Mouse (Mus musculus) neural tube, embryonic 11.5 days (tissue): ENCODE results near the gene Psrc1. TPM values are rescaled to one million over a fixed set of nuclear protein-coding genes. Genes with fewer than 3 reads are reported as not detected.

ENCODE experiments used
- ATAC-seq: fragments of 200-750 bp; cut with Nextera tagmentation; 2 replicates; pipeline ENCODE4 v1.8.0; 2017; ENCODE audit warnings: moderate number of reproducible peaks, mild to moderate bottlenecking, moderate TSS enrichment, moderate library complexity; ENCODE audit not compliant: insufficient read depth, low FRiP score, low TSS enrichment
- DNase-seq: peaks from one replicate; pipeline ENCODE4 v3.0.0-alpha.2; 2015; ENCODE audit warnings: low spot score
- H3K27ac ChIP-seq: fragments of 300-500 bp; sonication (generic); 2 replicates; pipeline ENCODE4 v1.5.1; 2014; ENCODE audit warnings: low read depth, mild to moderate bottlenecking, low read length
- H3K27me3 ChIP-seq: fragments of 300-500 bp; sonication (generic); 2 replicates; pipeline ENCODE4 v1.6.1; 2014; ENCODE audit warnings: mild to moderate bottlenecking, low read length, mixed read lengths; ENCODE audit not compliant: control insufficient read depth, insufficient read depth
- H3K36me3 ChIP-seq: fragments of 300-500 bp; sonication (generic); 2 replicates; pipeline ENCODE4 v1.6.1; 2014; ENCODE audit warnings: mild to moderate bottlenecking, low read length, moderate library complexity, mixed read lengths; ENCODE audit not compliant: control insufficient read depth, insufficient read depth
- H3K4me1 ChIP-seq: fragments of 300-500 bp; sonication (generic); 2 replicates; pipeline ENCODE4 v1.6.1; 2014; ENCODE audit warnings: low read length, mixed read lengths; ENCODE audit not compliant: control insufficient read depth, insufficient read depth
- H3K4me2 ChIP-seq: fragments of 300-500 bp; sonication (generic); 2 replicates; pipeline ENCODE4 v1.6.1; 2014; ENCODE audit warnings: low read depth, mild to moderate bottlenecking, moderate library complexity
- H3K4me3 ChIP-seq: fragments of 300-500 bp; sonication (generic); 2 replicates; pipeline ENCODE4 v1.5.1; 2014; ENCODE audit warnings: low read depth, low read length
- H3K9ac ChIP-seq: fragments of 300-500 bp; sonication (generic); 2 replicates; pipeline ENCODE4 v1.6.1; 2014; ENCODE audit warnings: mild to moderate bottlenecking, low read length
- H3K9me3 ChIP-seq: fragments of 300-500 bp; sonication (generic); 2 replicates; pipeline ENCODE4 v1.6.1; 2016; ENCODE audit warnings: low read length; ENCODE audit not compliant: control insufficient read depth
- WGBS: fragments of 180-500 bp; shearing (Covaris S2); extraction: QIAGEN DNeasy Blood & Tissue Kit; methylation state at CpG from one replicate; pipeline ENCODE4 v1.1.7; 2014; 5-methylcytosine and 5-hydroxymethylcytosine counted together
- polyA plus RNA-seq: library from polyadenylated mRNA; unstranded; fragments of >200 nt; fragmentation: Nextera tagmentation; extraction: Ambion mirVana; gene quantifications from 2 replicates; pipeline ENCODE4 v1.2.1, GENCODE M21; 2014

Gene Psrc1
- polyA plus RNA-seq, 1 experiment from 2014 or later: 52.0 TPM

DNA sequence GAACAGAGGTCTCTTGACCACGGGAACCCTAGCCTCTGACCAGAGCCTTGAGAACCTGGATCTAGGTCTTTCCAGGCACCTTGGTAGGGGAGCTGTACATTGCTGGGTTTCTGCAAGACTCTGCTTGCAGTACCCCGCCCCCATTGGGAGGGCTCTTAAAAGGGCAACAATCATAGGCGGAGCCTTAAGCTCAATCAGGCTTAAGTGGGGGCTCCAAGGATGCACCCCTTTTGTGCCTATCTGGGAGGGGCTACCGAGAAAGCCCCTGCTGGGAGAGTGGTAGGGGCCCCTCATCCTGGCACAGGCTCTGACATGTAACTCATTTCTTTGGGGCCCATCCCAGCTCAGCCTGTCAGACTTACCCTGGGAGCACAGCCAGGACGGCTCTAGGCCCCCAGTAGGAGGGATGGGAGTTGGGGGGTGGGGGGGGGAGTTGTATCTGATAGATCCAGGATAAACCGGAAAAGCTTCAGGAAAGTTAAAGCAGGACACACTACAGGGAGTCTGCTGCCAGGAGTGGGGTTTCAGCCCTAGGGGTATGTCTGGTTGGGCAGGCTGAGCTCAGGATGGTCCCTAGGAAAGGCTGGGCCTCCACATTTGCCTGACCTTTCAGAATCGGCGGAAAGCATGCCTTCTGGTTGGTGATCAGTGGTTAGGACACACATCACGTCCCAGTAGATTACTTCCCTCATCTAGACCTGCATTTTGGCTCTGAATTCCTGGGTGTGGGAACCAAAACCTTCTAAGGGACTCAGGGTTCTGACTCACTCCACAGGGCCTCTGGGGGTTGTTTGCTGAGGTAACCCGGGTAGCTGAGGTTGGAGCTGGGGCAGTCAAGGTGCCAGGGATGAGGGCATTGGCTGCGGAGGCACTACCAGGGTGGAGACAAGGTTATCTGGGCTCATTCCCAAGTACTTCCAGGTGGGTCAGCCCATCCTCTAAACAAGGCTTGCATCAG is 40.5 kb downstream of the Psrc1 start:
- Histone ChIP-seq H3K4me2 (peak overlapping the region; percentile 40), H3K9me3 (no peaks in the 10 kb centered on the region), H3K36me3 (peaks cover 16% of the 10 kb centered on the region), H3K4me1 (peaks cover 34% of the 10 kb centered on the region), H3K27ac (peak overlapping the region; percentile 75; the same call in 1 of the 2 replicates), H3K4me3 (no peak overlapping the region), H3K9ac (peak overlapping the region; percentile 47), H3K27me3 (no peaks in the 10 kb centered on the region)
- ATAC-seq: peak; percentile 69
- no peak for DNase-seq
- WGBS: 20% methylated on average over 11 of the region's 11 CpGs

DNA sequence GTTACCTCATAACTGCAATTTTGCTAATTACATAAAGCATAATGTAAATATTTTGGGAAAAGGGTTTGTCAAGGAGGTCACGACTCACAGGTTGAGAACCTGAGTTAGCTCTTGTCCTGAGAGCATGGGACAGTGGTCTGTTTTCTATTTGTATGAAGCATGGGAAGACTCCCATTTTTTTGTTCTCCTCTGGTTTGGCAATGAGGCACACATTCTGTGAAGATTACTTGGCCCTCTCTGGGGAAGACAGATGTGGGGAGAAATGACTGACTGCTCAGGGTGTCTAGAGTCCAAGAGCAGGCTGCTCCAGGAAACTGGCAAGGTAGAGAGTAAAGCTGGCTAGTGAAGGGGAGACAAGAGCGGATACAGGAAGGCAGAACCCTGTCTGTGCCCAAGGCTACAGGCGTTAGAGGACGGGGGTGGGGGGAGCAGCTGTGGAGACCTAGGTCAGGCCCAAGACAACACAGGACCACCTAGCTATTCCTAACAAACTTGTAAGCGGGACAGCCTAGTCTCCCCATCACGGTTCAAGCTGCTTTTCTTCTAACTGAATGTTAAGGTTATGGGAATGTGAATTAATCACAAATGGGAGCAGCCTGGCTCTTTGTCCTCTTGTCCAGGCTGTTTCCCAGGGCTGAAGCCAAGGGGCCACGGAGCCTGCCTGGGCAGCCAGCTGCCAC is 41.4 kb downstream of the Psrc1 start:
- Histone ChIP-seq H3K27me3 (no peaks in the 10 kb centered on the region), H3K4me1 (peaks cover 34% of the 10 kb centered on the region), H3K4me2 (no peak overlapping the region), H3K4me3 (no peak overlapping the region), H3K27ac (peak overlapping the region; percentile 75), H3K36me3 (peaks cover 18% of the 10 kb centered on the region), H3K9ac (peak overlapping the region; percentile 32), H3K9me3 (no peaks in the 10 kb centered on the region)
- 50% methylated on average over 7 of the region's 7 CpGs for WGBS
- DNase-seq: peak; percentile 45
- ATAC-seq: peak; percentile 60; the same call in 1 of the 2 replicates

DNA sequence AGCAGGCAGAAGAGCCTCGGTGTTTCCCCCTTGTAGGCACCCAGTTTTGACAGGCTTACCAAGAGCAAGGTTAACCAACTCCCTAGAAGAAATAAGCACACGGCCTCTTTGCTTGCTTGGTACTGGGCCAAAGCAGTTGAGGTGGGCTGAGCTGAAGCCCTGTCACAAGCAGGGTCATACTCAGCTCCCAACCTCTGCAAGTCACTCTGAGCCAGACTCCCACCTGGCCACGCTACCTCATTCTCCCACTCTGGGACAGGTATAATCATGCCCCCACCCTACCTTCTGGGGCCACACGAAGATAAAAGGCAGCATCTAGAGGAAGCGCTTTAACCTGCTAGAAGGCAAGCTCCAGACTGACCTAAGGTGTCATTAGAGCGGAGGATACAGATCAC is 42.0 kb downstream of the Psrc1 start:
- no peak for DNase-seq
- Histone ChIP-seq H3K4me2 (no peak overlapping the region), H3K27me3 (no peaks in the 10 kb centered on the region), H3K4me1 (peaks cover 34% of the 10 kb centered on the region), H3K36me3 (peaks cover 18% of the 10 kb centered on the region), H3K9me3 (no peaks in the 10 kb centered on the region), H3K4me3 (no peak overlapping the region), H3K9ac (peak overlapping the region; percentile 32), H3K27ac (peak overlapping the region; percentile 75)
- 80% methylated on average over 6 of the region's 6 CpGs for WGBS
- ATAC-seq: no peak

DNA sequence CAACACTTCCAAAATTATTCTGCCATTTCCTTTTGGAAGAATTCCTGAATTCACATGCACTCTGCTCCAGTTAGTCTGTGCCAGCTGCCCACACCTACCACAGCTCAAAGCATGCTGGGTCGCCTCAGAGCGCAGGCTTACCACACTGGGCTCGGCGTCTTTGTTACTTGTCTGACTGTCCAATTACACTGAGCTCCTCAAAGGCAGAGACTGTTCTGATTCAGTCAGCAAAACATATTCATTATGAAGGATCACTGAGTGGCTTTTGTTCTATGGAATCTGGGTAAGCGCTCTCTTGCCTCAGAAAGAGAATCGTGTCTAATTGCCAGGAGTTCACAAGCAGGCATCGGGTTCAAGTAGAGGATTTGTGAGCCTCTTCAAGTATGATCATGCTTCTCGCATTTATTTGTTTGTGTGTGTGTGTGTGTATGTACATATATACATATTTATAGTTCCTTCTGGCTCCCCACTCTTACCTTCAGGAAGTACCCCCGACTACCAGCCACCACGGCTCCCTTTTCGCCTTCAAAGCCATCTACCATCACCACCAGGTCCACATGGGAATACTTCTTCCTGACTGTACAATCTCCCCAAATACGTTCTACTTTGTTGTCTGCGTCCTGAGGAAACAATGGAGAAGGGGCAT is 49.0 kb downstream of the Psrc1 start:
- H3K27ac ChIP-seq: peak overlapping the region; percentile 91
- 40% methylated on average over 13 of the region's 13 CpGs for WGBS
- peak overlapping the region; percentile 27; the same call in 1 of the 2 replicates for H3K9ac ChIP-seq
- H3K4me2 ChIP-seq: no peak overlapping the region
- DNase-seq (peak; percentile 46), ATAC-seq (0 out of 2 replicates have a peak, but pooled peaks have one; percentile 13)
- H3K9me3 ChIP-seq: no peaks in the 10 kb centered on the region
- H3K36me3 ChIP-seq: peaks cover 20% of the 10 kb centered on the region
- H3K27me3 ChIP-seq: no peaks in the 10 kb centered on the region
- H3K4me3 ChIP-seq: no peak overlapping the region
- H3K4me1 ChIP-seq: peaks cover 30% of the 10 kb centered on the region

- WGBS: 18% methylated on average over 18 of the region's 18 CpGs
- Histone ChIP-seq H3K4me3 (no peak overlapping the region), H3K27me3 (no peaks in the 10 kb centered on the region), H3K4me1 (peaks cover 30% of the 10 kb centered on the region), H3K27ac (peak overlapping the region; percentile 91), H3K36me3 (peaks cover 16% of the 10 kb centered on the region), H3K9ac (peak overlapping the region; percentile 42; the same call in 1 of the 2 replicates), H3K4me2 (no peak overlapping the region), H3K9me3 (no peaks in the 10 kb centered on the region)
- peak; percentile 93 for DNase-seq
- peak; percentile 95 for ATAC-seq
These were observed 49.7 kb downstream of the Psrc1 start for GRCm38 (mm10) chr3:108433188-108433880.

DNA sequence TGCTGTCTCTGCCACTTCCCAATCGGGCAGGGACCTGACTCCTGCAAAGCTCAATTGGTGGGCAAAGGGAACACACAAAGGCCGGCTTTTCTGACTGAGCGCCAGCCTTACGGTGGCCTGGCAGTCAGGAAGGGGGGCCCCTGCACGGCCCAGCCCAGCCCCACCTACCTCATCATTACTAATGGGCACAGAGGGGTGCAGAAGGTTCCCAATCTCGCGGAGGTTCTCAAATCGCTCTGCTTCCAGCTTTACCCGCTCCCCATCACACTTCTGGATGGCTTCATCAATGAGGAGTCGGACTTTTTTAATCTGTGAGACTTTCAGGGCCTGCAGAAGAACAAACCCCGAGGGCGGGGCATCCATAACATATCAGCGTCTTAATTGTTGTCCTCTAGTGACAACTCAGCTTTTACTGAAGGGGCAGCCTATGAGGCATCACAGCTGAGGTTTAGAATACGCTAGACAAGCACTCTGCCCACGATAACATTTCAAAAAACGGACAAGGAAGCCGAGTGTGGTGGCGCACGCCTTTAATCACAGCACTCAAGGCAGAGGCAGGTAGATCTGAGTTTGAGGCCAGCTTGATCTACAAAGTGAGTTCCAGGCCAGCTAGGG is 50.3 kb downstream of the Psrc1 start:
- H3K9me3 ChIP-seq: no peaks in the 10 kb centered on the region
- H3K9ac ChIP-seq: peak overlapping the region; percentile 42; the same call in 1 of the 2 replicates
- H3K4me2 ChIP-seq: no peak overlapping the region
- no peaks in the 10 kb centered on the region for H3K27me3 ChIP-seq
- WGBS: 22% methylated on average over 19 of the region's 19 CpGs
- no peak overlapping the region for H3K4me3 ChIP-seq
- peak; percentile 88 for ATAC-seq
- no peak for DNase-seq
- H3K27ac ChIP-seq: peak overlapping the region; percentile 91
- H3K36me3 ChIP-seq: peaks cover 10% of the 10 kb centered on the region
- H3K4me1 ChIP-seq: peaks cover 30% of the 10 kb centered on the region

DNA sequence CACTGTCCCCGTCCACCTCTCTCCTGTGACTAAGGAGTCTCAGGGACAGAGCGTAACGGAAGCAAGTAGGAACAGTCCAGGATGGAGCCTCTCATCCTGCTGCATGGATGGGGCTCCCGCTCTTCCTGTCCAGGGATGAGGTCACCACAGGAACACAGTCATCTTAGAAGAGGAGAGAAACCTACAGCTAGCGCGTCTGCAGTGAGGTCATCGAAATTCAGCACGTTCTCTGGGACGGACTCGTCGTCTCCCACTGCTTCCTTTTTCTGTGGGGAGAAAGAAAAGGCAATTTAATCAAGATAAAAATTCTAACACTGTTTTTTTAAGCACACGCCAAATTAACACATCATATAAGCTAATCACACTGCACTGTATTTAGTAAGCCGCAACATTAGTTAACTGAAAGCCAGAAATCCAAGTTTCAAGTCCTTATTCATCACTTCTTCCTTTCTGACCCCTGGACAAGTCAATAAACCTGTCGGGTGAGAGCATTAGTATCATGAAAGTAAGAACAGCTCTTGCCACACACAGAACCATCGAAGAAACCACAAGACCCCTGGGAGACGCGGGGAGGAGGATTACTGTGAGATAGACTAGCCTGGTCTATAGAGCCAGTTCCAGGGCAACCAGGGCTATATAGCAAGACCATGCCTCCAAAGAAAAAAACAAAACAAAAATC is 52.2 kb downstream of the Psrc1 start:
- no peak overlapping the region for H3K4me2 ChIP-seq
- DNase-seq (no peak), ATAC-seq (no peak)
- H3K36me3 ChIP-seq: peaks cover 8% of the 10 kb centered on the region
- peak overlapping the region; percentile 91 for H3K27ac ChIP-seq
- H3K27me3 ChIP-seq: no peaks in the 10 kb centered on the region
- no peaks in the 10 kb centered on the region for H3K9me3 ChIP-seq
- 85% methylated on average over 17 of the region's 17 CpGs for WGBS
- no peak overlapping the region for H3K4me3 ChIP-seq
- H3K9ac ChIP-seq: 0 out of 2 replicates have a peak overlapping the region, but pooled peaks have one; percentile 15
- H3K4me1 ChIP-seq: peaks cover 30% of the 10 kb centered on the region
